ENCODE assay signal across 22 mouse cellular contexts in genomic region chrX:6317747-6318146, GRCm38 (mm10). TPM values are rescaled to one million over a fixed set of nuclear protein-coding genes. Genes with fewer than 3 reads are reported as not detected.
A peak's percentile ranks its signal among the peaks of the same experiment; 100 is the strongest.
DNase-seq lines count a peak whose midpoint lies in the region; ATAC-seq and TF ChIP-seq lines count a peak whose summit lies in the region.
"Had no signal": no experiment of that assay in that cellular context is flagged by ENCODE, and none has a peak within 500 bp of the region (broad histone marks: within the 10 kb centered on the region; RNA-seq: fewer than 3 reads in every experiment).

No protein-coding gene starts in this region.

- H3K27ac ChIP-seq in heart, adult 2 months, result peak overlapping the region; percentile 6
- no peak overlapping the region for H3K27ac ChIP-seq in forebrain, embryonic 12.5 days
- H3K27ac ChIP-seq: forebrain, embryonic 13.5 days; hindbrain, embryonic 12.5 days; stomach, embryonic 15.5 days had no signal

- H3K27me3 ChIP-seq in heart, adult 2 months (ENCODE audit: control insufficient read depth, insufficient read depth, low read length), result no peaks in the 10 kb centered on the region
- no peaks in the 10 kb centered on the region for H3K27me3 ChIP-seq in forebrain, embryonic 12.5 days
- H3K27me3 ChIP-seq: forebrain, embryonic 13.5 days; hindbrain, embryonic 12.5 days; stomach, embryonic 15.5 days had no signal

- no peak for TF ChIP-seq EP300 in heart, adult 2 months (IDR thresholded peaks at IDR 0.05; ENCODE audit: insufficient read depth, low read depth, low read length)

- TF ChIP-seq POLR2A in heart, adult 2 months (IDR thresholded peaks at IDR 0.05; ENCODE audit: insufficient read depth, low read depth, low read length), result no peak

- 46% methylated on average over 1 of the region's 1 CpGs for WGBS in heart, adult 2 months
- WGBS in forebrain, embryonic 12.5 days, result 77% methylated on average over 1 of the region's 1 CpGs

- no peak for TF ChIP-seq CTCF in heart, adult 2 months (IDR thresholded peaks at IDR 0.05)

- no peaks in the 10 kb centered on the region for H3K79me2 ChIP-seq in heart, adult 2 months (replicated peaks; ENCODE audit: control insufficient read depth, insufficient read depth, low read length)

- H3K4me3 ChIP-seq in heart, adult 2 months, result no peak overlapping the region
- H3K4me3 ChIP-seq in forebrain, embryonic 12.5 days (replicated peaks), result no peak overlapping the region
- H3K4me3 ChIP-seq: forebrain, embryonic 13.5 days; hindbrain, embryonic 12.5 days; stomach, embryonic 15.5 days had no signal

- H3K9me3 ChIP-seq in forebrain, embryonic 12.5 days, result no peaks in the 10 kb centered on the region
- H3K9me3 ChIP-seq: forebrain, embryonic 13.5 days; G1E; hindbrain, embryonic 12.5 days; stomach, embryonic 15.5 days had no signal

- intact Hi-C loops in heart, adult 2 months (cut with DNase I), result no loop called here
- intact Hi-C loops in heart, postnatal 25 days (cut with DNase I), result no loop called here
- intact Hi-C loops in heart, postnatal 14 days (cut with DNase I), result no loop called here

- no peak overlapping the region for H3K9ac ChIP-seq in heart, adult 2 months (ENCODE audit: low read depth, low read length)
- no peak overlapping the region for H3K9ac ChIP-seq in forebrain, embryonic 12.5 days
- H3K9ac ChIP-seq: forebrain, embryonic 13.5 days; hindbrain, embryonic 12.5 days; lung, embryonic 14.5 days; stomach, embryonic 15.5 days had no signal

- no peak overlapping the region for H3K4me2 ChIP-seq in forebrain, embryonic 12.5 days
- H3K4me2 ChIP-seq: forebrain, embryonic 13.5 days; hindbrain, embryonic 12.5 days; lung, embryonic 14.5 days; stomach, embryonic 15.5 days had no signal

- no peaks in the 10 kb centered on the region for H3K36me3 ChIP-seq in heart, adult 2 months (ENCODE audit: control insufficient read depth, insufficient read depth, low read length)
- H3K36me3 ChIP-seq in forebrain, embryonic 12.5 days (replicated peaks), result no peaks in the 10 kb centered on the region
- H3K36me3 ChIP-seq: G1E; hindbrain, embryonic 12.5 days; stomach, embryonic 15.5 days had no signal

- no peaks in the 10 kb centered on the region for H3K4me1 ChIP-seq in heart, adult 2 months (ENCODE audit: control insufficient read depth, insufficient read depth, low read length)
- no peaks in the 10 kb centered on the region for H3K4me1 ChIP-seq in forebrain, embryonic 12.5 days
- H3K4me1 ChIP-seq: forebrain, embryonic 13.5 days; hindbrain, embryonic 12.5 days; stomach, embryonic 15.5 days had no signal

- no peak for ATAC-seq in forebrain, embryonic 12.5 days (ENCODE audit: low FRiP score)
- ATAC-seq: forebrain, embryonic 13.5 days; midbrain, embryonic 16.5 days had no signal

- DNase-seq in heart, adult 2 months, result peak in 1 of 2 experiments; percentile 15
- no peak for DNase-seq in heart, postnatal 25 days (ENCODE audit: low spot score)
- DNase-seq in lung, adult 18-20 months, result peak; percentile 3 to 7
- DNase-seq in lung, postnatal 4 days, result no peak
- peak; percentile 1 to 4 for DNase-seq in heart, postnatal 14 days
- DNase-seq in cerebellum, adult 11-12 months, result no peak
- DNase-seq: adrenal gland, adult 8-10 months; cerebellum, adult 18-20 months; cerebellum, postnatal 36 days; layer of hippocampus, postnatal 36 days; lung, embryonic 14.5 days; thymus, adult 2 months had no signal

RNA-seq across cellular contexts. Expression of gene Bmp15, which starts 2.8 kb away (rescaled TPM):
- not detected for total RNA-seq in heart, adult 2 months (2021)
- polyA plus RNA-seq in heart, adult 2 months (2012; rRNA removed), result 0.04 and 0.06 TPM in 2 replicates
- total RNA-seq in heart, postnatal 25 days (2021), result under 1 TPM in 1 of 2 experiments, not detected in 1; 0.08 TPM
- under 1 TPM; 0.17 to 0.26 TPM for total RNA-seq in heart, postnatal 14 days (2021)
- polyA plus RNA-seq in forebrain, embryonic 12.5 days (2016; fragmentation: Nextera tagmentation; extraction: Ambion mirVana), result 0.10 TPM in 1 of 2 replicates, not detected in the other
- total RNA-seq: granulocyte monocyte progenitor cell, adult 5-6 weeks; liver, adult 2 months; megakaryocyte-erythroid progenitor cell, adult 5-6 weeks had no signal
- polyA plus RNA-seq: G1E; liver, adult 2 months; lung, embryonic 14.5 days; spleen, adult 2 months; thymus, adult 2 months had no signal

Comparison
In these comparisons a context has a peak if more than half of its experiments do, and no peak if none do; other contexts are left out.
1. DNase-seq: peak in lung, adult 18-20 months (2 of 2) and heart, postnatal 14 days (2 of 2); none in heart, postnatal 25 days (single experiment), lung, postnatal 4 days (0 of 2) and cerebellum, adult 11-12 months (single experiment).